Mouse (Mus musculus) CD4-positive helper T cell, adult 2 months (primary cell): Measurements from ENCODE around the gene Dcst1.

Experiments
- DNase-seq: peaks from one replicate; pipeline ENCODE4 v3.0.0-alpha.2; 2012; ENCODE audit warnings: low read depth, missing footprints, low spot score

Gene Dcst1

DNA sequence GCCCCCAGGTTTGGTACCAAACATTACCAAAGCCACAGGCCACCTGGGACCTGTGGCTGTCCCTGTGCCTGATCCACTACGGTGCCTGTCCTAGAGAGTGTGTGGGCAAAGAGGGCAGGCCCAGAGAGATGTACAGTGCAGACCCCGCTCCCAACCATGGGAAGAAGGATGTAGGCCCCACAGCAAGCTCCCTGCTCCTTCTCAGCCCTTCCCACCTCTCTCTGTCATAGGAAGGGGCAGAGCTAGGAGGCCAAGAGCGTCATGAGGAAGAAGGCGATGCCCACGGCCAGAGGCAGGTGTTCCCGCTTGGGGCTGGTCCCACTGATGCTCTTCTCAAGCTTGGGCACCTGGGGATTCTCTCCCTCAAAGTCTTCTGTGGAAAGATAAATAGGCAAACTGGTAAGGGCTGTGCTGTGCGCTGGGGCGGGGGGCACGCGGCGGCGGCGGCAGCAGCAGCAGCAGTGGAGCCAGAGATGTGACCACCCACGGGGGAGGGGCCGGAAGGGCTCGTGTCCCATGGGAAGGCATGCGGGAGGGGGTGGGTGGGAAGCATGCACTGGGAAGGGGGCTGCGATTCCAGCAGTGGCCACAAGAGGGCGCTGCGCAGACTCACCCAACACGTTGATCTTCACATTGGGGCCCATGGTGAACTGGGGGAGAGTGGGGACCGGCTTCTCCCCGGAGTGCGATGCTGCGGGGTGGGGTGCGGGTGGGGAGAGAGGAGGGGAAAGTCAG lies 49.7 kb downstream of the Dcst1 start:
- peak; percentile 63 for DNase-seq

DNA sequence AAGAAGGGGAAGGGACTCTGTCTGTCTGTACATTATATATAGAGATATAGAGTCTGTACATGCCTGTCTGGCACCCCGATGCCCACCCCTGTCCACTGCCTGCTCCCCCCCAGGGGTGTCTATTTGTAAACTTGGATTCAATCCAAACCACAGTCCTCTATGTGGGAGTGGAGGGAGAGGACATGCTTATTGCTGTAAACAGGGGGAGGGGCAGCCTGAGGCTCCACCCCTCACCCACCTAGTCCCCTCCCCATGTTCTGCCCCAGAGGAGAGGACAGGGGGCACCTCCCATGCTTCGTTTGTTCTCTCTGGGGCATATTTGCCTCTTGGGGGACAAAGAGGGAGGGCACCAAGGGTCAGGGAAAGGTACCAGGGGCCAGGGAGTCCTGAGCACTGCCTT lies 50.3 kb downstream of the Dcst1 start:
- DNase-seq, result no peak

DNA sequence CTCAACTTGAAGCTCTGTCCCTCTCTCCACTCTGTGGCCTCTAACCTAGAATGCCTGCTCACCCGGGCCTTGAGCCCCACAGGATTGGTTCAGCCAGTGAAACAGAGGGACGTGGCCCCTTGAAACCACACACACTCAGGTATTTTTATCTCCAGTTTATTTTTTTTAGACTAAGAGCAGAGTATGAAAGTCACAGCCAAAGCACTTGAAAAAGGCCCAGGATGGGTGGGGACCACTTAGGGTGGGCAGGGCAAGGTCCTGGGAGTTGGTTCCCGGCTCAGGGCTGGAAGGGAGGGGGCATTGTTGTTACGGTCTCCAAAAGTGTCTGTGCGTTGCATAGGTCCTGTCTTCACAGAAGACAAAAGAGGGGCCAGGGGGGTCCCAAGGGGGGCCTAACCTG lies 50.7 kb downstream of the Dcst1 start:
- no peak for DNase-seq

DNA sequence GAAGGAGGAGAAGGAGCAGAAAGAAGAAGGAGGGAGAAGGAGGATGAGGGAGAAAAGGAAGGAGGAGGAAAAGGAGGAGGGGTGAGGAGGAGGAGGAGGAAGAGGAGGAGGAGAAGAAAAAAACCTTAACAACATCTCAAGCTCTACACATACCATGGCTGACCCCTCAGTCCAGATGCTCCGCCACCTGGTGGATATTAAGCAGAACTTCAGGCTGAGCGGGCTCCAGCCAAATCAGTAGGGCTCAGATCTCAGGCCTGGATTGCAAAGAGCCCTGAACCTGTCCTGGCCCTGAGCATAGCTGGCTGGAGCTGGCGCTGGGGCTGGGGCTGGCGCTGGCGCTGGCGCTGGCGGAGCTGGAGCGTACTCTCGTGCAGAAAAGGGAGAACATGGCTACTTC lies 57.0 kb downstream of the Dcst1 start:
- DNase-seq, result peak; percentile 59

DNA sequence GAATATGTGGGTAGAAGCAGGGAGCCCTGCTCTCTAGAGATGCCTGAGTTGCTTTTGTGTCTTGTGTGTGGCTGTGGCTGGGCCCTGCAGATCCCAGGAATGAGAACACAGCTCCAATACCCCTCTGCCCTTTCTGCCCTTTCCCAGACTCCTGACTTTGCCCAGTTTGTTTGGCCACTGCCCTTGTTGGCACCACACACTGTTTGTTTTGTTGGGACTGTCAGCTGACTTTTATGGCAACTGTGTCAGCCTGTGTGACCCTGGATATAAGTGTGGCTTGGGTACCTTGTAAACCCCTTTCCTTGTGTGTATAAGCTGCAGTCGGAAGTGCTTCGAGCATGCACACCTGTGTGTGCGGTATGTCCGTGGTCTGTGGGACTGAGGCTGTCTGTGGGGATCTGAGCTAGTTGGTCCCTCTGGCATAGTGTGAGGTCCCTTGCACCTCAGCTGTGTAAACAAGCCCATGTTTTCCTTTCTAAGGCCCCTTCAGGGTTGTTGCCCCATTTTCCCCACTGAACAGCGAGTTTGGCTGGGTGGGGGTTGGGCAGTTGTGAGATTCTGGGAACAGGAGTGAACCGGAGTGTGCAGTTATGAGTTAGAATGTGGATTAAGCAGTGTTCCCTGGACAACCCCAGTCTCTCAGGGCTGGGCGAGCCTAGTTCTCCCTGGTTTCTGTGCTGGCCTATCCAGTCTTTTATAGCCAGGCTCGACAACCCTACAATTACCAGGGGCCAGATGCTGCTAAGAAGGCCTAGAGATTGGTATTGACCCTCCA lies 59.3 kb downstream of the Dcst1 start:
- DNase-seq, result no peak

DNA sequence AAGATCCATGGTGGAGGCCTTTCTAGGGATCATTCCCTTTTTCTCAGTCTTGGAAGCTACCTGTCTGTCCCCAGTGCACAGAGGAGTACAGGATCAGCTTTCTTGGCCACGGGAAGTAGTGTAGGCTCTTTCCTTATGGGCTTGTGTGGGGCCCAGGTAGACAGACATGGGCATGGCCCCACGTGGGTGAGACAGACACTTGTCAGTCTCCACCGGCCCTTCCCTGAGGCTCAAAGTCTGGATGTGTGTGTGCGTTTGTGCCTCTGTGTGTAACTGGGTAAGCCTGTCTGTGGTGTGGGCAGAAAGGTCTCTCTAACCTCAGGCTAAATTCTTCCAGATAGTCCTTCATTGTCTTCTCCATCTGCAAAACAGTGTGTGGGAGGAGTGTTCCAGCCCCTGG lies 59.9 kb downstream of the Dcst1 start:
- no peak for DNase-seq

DNA sequence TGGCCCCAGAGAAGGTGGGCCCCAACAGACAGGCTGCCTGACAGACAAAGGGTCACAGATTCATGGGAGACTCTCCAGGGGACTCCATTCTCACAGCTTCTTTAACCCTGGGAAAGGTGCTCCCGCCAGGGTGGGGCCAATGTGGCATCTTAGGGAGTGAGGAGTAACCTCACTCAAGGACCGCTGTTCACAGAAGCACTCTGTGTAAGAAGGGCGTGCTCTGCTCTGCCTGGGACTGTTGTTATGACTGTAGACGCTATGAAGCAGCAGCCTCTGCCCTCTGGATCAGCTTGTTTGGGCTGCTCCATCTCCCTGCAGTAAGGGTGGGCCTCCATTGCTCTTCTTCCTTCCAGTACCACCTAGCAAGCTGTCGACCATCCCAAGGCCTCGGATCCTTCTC lies 60.6 kb downstream of the Dcst1 start:
- no peak for DNase-seq

DNA sequence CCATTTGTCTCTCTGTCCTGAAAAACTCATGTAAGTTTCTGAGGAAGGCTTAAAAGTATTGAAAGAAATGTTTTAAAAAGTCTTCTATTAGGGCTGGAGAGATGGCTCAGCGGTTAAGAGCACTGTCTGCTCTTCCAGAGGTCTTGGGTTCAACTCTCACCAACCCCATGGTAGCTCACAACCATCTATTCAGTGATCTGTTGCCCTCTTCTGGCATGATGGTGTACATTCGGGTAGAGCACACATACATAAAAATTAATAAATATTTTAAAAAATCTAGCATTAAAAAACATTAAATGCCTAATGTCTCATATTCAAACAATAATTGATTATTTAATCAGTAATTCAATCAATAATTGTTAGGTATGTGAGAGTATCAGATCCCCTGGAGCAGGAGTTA lies 64.5 kb downstream of the Dcst1 start:
- no peak for DNase-seq
